Mouse (Mus musculus): ENCODE measurements around the gene 1700088E04Rik.
A peak's percentile ranks its signal among the peaks of the same experiment; 100 is the strongest.

The 1700088E04Rik gene

DNA sequence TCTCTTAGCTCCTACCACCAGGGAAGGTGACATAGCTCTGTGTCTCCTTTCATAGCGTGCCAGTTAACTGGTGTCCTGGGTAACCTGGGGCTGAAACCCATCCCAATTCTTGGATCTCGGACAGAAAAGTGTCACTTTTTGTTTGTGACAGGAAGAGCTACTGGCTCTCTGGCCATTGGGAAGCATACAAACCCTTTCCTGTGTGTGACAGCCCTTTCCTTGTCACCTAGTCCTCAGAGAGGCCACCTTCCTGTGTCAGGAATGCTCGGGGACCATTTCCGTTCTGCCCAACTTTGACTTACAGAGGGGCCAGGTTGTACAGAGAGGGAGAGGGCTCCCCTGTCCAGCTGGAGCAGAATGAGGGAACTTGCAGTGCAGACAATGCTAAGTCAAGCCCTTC, 41.6 kb downstream of the 1700088E04Rik start:
- DNase-seq (ENCODE audit: low read depth, low spot score): no peak

DNA sequence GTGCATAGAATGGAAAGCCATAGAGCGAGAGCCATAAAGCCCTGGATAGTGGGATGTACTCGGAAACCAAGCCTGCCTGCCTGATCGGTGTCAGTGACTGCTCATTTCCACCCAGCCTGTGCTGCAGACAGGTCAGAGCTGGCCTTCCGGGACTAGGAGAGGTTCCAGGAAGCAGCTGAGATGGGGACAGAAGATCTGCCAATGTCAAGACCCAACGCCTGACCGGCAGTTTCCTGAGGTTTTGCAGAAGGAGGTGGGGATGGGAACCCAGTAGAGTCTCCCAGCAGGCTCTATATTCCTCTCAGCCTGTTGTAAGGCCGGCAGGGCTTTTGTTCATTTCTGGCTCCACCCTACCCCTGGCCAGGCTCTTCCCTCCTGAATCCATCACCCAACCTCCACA, 42.2 kb downstream of the 1700088E04Rik start:
- DNase-seq (ENCODE audit: low read depth, low spot score): no peak

DNA sequence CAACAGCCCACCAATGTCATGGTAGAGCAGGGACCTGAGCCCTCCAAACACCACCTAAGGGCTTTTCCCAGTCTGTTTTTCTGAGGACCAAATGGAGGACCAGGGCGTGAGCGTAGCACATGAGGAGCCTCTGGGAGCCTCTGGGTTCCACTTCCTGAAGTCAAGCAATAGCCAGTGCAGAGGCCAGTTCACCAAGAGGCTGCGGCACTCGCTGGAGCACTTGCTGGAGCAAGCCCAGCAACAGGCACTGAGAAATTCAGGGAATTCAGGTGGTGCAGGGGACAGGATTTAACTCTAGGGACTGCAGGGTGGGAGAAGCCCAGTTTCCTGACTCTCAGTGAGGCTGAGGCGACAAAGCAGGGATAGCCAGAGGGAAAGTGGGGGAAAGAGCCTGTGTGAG, 42.8 kb downstream of the 1700088E04Rik start:
- no peak for DNase-seq (ENCODE audit: low read depth, low spot score)

DNA sequence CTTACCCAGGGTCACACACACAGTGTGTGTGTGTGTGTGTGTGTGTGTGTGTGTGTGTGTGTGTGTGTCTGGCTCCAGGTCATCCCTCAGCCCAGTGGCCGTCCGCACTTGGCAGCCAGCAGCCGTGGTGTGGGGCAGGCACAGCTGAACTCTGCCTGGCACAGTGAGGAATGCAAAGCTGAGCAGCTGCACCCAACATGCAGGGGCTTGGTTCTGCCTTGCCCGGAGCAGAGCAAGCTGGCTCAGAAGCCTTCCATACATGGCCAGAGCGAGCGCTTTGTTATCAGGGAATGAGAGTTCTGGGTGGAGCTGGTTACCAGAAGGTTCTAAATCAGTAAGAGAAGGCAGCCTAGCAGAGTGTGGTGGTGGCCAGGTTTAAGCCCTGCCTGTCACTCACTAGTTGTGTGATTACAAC, 43.4 kb downstream of the 1700088E04Rik start:
- peak; percentile 89 for DNase-seq (ENCODE audit: low read depth, low spot score)

DNA sequence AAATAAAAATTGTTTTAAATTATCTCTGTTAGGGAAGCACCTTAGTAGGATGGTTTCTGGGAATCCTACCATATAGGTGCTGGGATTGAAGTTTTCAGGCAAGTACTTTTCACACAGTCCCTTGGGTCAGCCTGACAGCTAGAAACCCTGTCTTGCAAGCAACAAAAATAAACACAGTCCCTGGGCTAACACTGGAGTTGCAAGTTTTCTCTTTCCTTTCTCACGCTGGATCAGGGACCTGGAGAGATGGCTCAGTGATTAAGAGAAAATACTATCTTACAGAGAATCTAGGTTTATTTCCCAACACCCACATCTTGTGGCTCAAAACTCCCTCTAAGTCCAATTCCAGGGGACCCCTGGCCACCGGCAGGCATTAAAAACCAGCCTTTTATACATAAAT, 43.9 kb downstream of the 1700088E04Rik start:
- DNase-seq (ENCODE audit: low read depth, low spot score): no peak

DNA sequence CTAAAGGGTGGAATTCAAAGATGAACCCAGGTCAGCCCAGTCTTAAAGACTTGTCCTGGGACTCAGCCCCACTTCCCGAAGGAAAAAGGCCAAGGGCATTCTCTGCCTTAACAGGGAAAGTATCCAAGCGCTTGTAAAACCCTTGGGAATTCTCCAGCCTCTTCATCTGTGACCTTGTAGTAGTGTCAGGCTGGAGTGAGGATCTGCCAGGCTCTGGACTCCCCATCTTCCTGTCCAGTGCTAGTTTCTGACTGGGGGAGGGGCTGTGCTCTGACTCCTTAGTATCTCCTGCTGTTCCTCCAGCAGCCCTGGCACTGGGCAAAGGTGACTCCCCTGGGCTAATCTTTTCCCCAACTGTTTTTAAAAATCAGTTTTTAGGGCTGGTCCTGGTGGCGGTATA, 44.5 kb downstream of the 1700088E04Rik start:
- DNase-seq (ENCODE audit: low read depth, low spot score): peak; percentile 40

DNA sequence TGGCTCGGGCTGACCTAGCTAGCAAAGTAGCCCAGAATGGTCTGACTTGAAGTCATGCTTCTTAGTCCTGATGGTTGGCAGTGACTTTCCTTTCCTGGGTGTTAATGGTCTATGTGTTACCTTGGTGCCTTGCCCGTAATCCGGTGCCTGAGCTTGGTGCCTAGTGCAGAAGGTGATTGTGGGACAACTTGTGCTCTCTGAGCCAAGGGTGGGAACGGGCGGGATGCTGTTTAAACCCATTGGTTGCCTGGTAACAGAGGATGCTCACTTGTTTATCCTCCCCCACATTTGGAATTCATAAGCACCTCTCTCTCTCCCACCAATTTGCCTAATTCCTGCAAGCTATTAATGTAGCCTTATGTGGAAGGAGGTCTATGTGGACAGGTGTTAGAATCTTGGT, 45.6 kb downstream of the 1700088E04Rik start:
- no peak for DNase-seq (ENCODE audit: low read depth, low spot score)

DNA sequence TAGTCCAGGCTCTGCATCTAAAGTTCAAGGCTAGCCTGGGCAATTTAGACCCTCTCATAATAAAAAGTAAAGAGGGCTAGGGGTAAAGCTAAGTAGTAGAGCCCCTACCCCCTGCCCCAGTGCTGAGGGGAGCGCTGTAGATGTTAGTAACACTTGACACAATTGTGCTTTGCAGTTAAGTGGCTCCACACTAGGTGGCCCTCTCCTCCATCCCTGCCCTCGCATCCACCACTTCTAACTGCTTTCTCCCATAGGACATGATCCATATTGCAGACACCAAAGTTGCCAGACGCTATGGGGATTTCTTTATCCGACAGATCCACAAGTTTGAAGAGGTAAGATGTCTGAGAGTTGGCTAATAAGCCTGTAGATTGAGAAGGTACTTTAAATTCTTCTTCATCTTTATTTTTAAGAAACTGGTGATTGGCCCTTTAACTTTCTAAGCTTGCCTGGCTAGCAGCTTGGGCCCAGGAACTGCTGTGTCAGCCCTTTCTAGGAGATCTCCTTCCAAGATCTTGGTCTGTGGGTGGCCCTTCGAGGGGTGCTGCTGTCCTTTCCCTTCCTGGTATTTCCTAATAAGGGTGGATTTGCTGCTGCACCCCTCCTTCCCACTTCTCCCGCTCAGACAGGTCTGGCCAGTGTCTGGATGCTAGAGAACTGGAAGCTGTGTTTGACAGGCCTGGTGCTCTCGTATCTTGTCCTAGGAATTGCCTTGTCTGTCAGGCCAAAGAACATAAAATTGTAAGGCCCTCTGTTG, 47.8 kb downstream of the 1700088E04Rik start:
- DNase-seq (ENCODE audit: low read depth, low spot score): no peak

DNA sequence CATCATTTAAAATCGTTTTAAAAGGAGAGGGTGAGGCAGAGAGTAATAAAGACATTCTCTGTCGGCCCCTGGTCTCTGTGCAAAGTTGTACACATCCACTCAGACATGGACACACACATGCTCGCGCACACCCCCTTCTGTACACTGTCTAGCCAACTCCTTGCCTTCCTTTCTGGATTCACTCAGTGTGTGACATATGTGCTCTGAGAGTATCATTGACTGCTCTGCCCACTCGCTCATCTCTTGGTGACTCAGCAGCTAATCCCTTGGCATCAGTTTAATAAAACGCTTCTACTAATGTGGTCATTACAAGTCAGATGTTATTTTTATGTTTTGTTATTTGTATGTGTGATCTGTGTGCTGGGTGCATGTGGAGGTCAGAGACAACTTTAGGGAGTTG, 48.8 kb downstream of the 1700088E04Rik start:
- no peak for DNase-seq (ENCODE audit: low read depth, low spot score)

DNA sequence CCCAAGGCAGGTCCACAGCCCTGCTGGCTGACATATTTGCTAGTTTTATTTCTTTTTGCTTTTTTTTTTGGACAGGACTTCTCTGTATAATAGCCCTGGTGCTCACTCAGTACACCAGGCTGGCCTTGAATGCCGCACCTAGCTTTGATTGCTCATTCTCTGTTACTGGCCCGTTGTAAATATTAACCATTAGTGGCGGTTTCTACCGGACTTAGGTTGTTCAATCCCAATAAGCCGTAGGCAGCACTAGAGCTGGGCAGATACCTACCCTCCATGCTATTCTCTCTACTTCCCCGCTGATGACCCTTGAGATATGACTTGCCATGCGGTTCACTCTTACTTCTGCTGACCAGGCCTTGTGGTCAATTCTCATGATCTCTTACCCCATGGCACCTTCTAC, 61.5 kb downstream of the 1700088E04Rik start:
- DNase-seq (ENCODE audit: low read depth, low spot score): no peak
